Mouse (Mus musculus) midbrain, embryonic 16.5 days (tissue): ENCODE data around the gene Actl10. TPM values are rescaled to one million over a fixed set of nuclear protein-coding genes. Genes with fewer than 3 reads are reported as not detected.
A peak's percentile ranks its signal among the peaks of the same experiment; 100 is the strongest.

ENCODE experiments used
- ATAC-seq: fragments of 200-750 bp; cut with Nextera tagmentation; 2 replicates; pipeline ENCODE4 v1.8.0; 2017; ENCODE audit warnings: moderate TSS enrichment
- H3K27ac ChIP-seq: fragments of 300-500 bp; sonication (generic); 2 replicates; pipeline ENCODE4 v1.5.1; 2014; ENCODE audit warnings: mild to moderate bottlenecking, low read length, mixed read lengths
- H3K27me3 ChIP-seq: fragments of 300-500 bp; sonication (generic); 2 replicates; pipeline ENCODE4 v1.6.1; 2014; ENCODE audit warnings: low read depth, low read length, mixed read lengths; ENCODE audit not compliant: control insufficient read depth, insufficient read depth
- H3K36me3 ChIP-seq: fragments of 300-500 bp; sonication (generic); 2 replicates; pipeline ENCODE4 v1.6.1; 2014; ENCODE audit warnings: mild to moderate bottlenecking, low read length, moderate library complexity, mixed read lengths; ENCODE audit not compliant: control insufficient read depth, insufficient read depth
- H3K4me1 ChIP-seq: fragments of 300-500 bp; sonication (generic); 2 replicates; pipeline ENCODE4 v1.6.1; 2014; ENCODE audit warnings: mild to moderate bottlenecking, low read length, mixed read lengths; ENCODE audit not compliant: control insufficient read depth, insufficient read depth
- H3K4me2 ChIP-seq: fragments of 300-500 bp; sonication (generic); 2 replicates; pipeline ENCODE4 v1.6.1; 2014; ENCODE audit warnings: mild to moderate bottlenecking, low read length, mixed read lengths
- H3K4me3 ChIP-seq: fragments of 300-500 bp; sonication (generic); 2 replicates; pipeline ENCODE4 v1.5.1; 2014; ENCODE audit warnings: low read depth, mild to moderate bottlenecking, low read length, moderate library complexity, mixed read lengths
- H3K9ac ChIP-seq: fragments of 300-500 bp; sonication (generic); 2 replicates; pipeline ENCODE4 v1.6.1; 2014; ENCODE audit warnings: low read depth, low read length, mixed read lengths
- H3K9me3 ChIP-seq: fragments of 300-500 bp; sonication (generic); replicated peaks from 2 replicates; pipeline ENCODE4 v1.6.1; 2014; ENCODE audit warnings: mild to moderate bottlenecking, low read length, mixed read lengths; ENCODE audit not compliant: control insufficient read depth, poor library complexity, severe bottlenecking
- WGBS: fragments of 180-500 bp; shearing (Covaris S2); extraction: QIAGEN DNeasy Blood & Tissue Kit; methylation state at CpG from one replicate; pipeline ENCODE4 v1.1.7; 2014; 5-methylcytosine and 5-hydroxymethylcytosine counted together
- polyA plus RNA-seq: library from polyadenylated mRNA; unstranded; fragments of >200 nt; fragmentation: Nextera tagmentation; extraction: Ambion mirVana; gene quantifications from 2 replicates; pipeline ENCODE4 v1.2.1, GENCODE M21; 2015

The Actl10 gene
- polyA plus RNA-seq, 1 experiment from 2014 or later: 0.44 TPM

GRCm38 (mm10) chr2:154546711-154547110, 4.9 kb upstream of the Actl10 start, which contains the start of gene 1700003F12Rik:
TSS of gene 1700003F12Rik (plus strand) at chr2:154547085.
- WGBS: 94% methylated on average over 10 of the region's 10 CpGs

GRCm38 (mm10) chr2:154548688-154549087, 2.9 kb upstream of the Actl10 start:
- Histone ChIP-seq H3K4me2 (no peak overlapping the region), H3K36me3 (no peaks in the 10 kb centered on the region), H3K27ac (no peak overlapping the region), H3K9me3 (no peaks in the 10 kb centered on the region), H3K9ac (no peak overlapping the region), H3K4me1 (peaks cover 10% of the 10 kb centered on the region), H3K27me3 (no peaks in the 10 kb centered on the region; the same call in none of the 2 replicates), H3K4me3 (no peak overlapping the region; the same call in 1 of the 2 replicates)
- ATAC-seq: no peak
- WGBS: 49% methylated on average over 3 of the region's 3 CpGs

More at GRCm38 (mm10) chr2:154546711-154547110, 4.9 kb upstream of the Actl10 start, which contains the start of gene 1700003F12Rik:
- no peaks in the 10 kb centered on the region for H3K9me3 ChIP-seq
- no peak within 1 kb of the TSS for H3K4me3 ChIP-seq
- no peaks in the 10 kb centered on the region; the same call in none of the 2 replicates for H3K27me3 ChIP-seq
- H3K4me1 ChIP-seq: peaks cover 8% of the 10 kb centered on the region
- no peak for ATAC-seq
- H3K36me3 ChIP-seq: no peaks in the 10 kb centered on the region
- H3K9ac ChIP-seq: no peak within 1 kb of the TSS
- H3K27ac ChIP-seq: no peak within 1 kb of the TSS
- no peak within 1 kb of the TSS for H3K4me2 ChIP-seq

DNA sequence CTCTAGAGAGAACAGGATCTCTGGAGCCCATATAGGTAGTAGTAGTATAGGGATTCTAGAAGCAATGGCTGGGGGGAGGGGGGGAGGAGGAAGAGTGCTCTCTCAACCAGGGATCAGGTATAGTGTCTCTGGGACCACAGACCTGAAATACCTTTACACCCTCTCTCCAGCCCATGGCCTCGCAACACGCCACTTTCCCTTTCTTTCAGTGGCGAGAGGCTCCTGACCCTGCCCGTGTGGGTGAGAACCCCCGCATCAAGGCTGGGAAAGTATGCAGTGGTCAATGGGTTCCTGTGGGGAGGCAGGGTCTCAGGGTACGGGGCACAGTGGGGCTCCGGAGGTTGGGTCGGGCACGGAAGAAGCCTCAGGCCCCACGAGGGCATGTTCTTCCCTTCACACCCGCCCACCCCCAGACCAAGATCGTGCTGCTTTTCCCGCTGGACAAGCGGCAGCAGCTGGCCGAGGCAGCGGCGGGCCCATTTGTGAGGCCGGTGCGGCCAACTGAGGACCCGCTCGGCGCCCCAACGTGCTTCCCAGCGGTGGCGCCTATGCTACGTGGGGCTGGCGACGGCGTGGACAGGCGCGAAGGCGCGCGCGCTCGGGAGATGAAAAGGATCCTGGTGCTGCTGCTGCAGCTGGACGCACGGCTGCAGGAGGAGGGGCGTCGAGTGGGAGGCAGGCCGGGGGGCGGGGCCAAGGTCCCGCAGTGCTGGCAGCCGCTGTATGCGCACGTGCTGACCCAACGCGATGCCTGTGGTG, 2.3 kb upstream of the Actl10 start:
- peaks cover 10% of the 10 kb centered on the region for H3K4me1 ChIP-seq
- no peaks in the 10 kb centered on the region for H3K9me3 ChIP-seq
- peak; percentile 82 for ATAC-seq
- H3K4me2 ChIP-seq: peak overlapping the region; percentile 93
- H3K4me3 ChIP-seq: peak overlapping the region; percentile 47
- no peaks in the 10 kb centered on the region; the same call in none of the 2 replicates for H3K27me3 ChIP-seq
- no peaks in the 10 kb centered on the region for H3K36me3 ChIP-seq
- 2% methylated on average over 48 of the region's 48 CpGs for WGBS
- H3K27ac ChIP-seq: no peak overlapping the region
- H3K9ac ChIP-seq: peak overlapping the region; percentile 76

DNA sequence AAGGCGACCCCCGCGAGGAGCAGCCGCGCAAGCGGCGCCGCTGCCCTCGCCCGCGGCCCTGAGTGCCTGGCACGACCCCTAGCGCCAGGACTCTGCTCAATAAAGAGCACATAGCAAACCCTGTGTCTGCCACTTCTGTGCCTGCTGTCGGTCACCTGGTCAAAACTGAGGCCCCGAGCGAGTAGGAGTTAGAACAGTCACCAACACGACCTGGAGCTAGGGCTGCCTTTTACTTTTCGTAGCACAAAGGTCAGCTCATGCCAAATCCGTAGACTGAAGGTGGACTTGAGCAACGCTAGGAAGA, 1.7 kb upstream of the Actl10 start:
- H3K9me3 ChIP-seq: no peaks in the 10 kb centered on the region
- peak overlapping the region; percentile 76 for H3K9ac ChIP-seq
- no peaks in the 10 kb centered on the region; the same call in none of the 2 replicates for H3K27me3 ChIP-seq
- H3K27ac ChIP-seq: no peak overlapping the region
- peak overlapping the region; percentile 47 for H3K4me3 ChIP-seq
- H3K4me2 ChIP-seq: peak overlapping the region; percentile 93
- no peaks in the 10 kb centered on the region for H3K36me3 ChIP-seq
- ATAC-seq: no peak
- WGBS: 10% methylated on average over 20 of the region's 20 CpGs
- H3K4me1 ChIP-seq: peaks cover 10% of the 10 kb centered on the region

DNA sequence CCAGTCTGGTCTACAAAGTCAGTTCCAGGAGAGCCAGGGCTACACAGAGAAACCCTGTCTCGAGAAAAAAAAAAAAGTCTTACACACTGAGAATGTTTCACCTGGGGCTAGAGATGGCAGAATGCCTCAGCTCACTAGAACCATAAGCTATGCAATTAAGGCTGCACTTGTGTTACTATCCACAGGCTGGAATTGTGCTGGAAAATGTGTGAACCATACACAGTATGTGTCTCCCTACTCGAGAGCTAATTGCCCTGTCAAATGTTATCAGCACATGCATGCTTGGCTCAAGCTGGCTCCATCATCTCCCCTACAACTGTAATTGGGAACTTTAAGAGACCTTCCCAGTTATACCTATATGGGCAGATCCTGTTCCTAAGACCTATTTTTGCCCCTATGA, 639 bp upstream of the Actl10 start:
- no peak for ATAC-seq
- no peaks in the 10 kb centered on the region; the same call in none of the 2 replicates for H3K27me3 ChIP-seq
- H3K4me3 ChIP-seq: no peak overlapping the region
- H3K27ac ChIP-seq: no peak overlapping the region
- H3K36me3 ChIP-seq: no peaks in the 10 kb centered on the region
- no peaks in the 10 kb centered on the region for H3K9me3 ChIP-seq
- WGBS: 88% methylated on average over 2 of the region's 2 CpGs
- H3K4me1 ChIP-seq: peaks cover 10% of the 10 kb centered on the region
- H3K9ac ChIP-seq: no peak overlapping the region
- no peak overlapping the region for H3K4me2 ChIP-seq

DNA sequence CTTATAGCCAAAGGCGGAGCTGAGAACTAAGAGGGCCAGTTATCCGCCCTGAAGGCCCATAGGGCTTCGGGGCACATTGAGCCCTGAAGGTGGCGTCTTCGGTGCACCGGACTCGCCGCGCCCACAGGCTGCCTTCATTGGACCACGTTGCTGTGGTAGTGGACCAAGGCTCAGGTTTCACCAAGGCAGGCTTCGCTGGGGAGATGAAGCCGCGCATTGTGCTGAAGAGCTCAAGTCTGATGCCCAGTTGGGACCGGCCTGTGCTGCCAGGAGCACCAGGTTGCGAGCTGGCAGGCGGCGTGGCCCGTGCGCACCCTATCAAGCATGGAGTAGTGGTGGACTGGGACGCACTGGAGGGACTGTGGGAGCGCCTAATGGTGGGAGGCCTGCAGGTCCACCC, 351 bp downstream of the Actl10 start:
- Histone ChIP-seq H3K4me2 (peak overlapping the region; percentile 29; the same call in 1 of the 2 replicates), H3K27me3 (no peaks in the 10 kb centered on the region; the same call in none of the 2 replicates), H3K9ac (no peak overlapping the region), H3K4me3 (no peak overlapping the region), H3K4me1 (peaks cover 11% of the 10 kb centered on the region), H3K9me3 (no peaks in the 10 kb centered on the region), H3K36me3 (no peaks in the 10 kb centered on the region), H3K27ac (no peak overlapping the region)
- 38% methylated on average over 21 of the region's 21 CpGs for WGBS
- peak; percentile 2; the same call in 1 of the 2 replicates for ATAC-seq

GRCm38 (mm10) chr2:154552424-154552907, 890 bp downstream of the Actl10 start:
- Histone ChIP-seq H3K4me2 (peak overlapping the region; percentile 29), H3K4me1 (peaks cover 16% of the 10 kb centered on the region), H3K9me3 (no peaks in the 10 kb centered on the region), H3K27me3 (no peaks in the 10 kb centered on the region; the same call in none of the 2 replicates), H3K9ac (no peak overlapping the region), H3K27ac (no peak overlapping the region), H3K4me3 (no peak overlapping the region), H3K36me3 (no peaks in the 10 kb centered on the region)
- ATAC-seq: peak; percentile 50
- 22% methylated on average over 27 of the region's 27 CpGs for WGBS

GRCm38 (mm10) chr2:154555235-154555634, 3.7 kb downstream of the Actl10 start:
- Histone ChIP-seq H3K4me1 (peaks cover 27% of the 10 kb centered on the region), H3K9me3 (no peaks in the 10 kb centered on the region), H3K27ac (no peak overlapping the region), H3K4me3 (no peak overlapping the region), H3K4me2 (no peak overlapping the region), H3K9ac (no peak overlapping the region), H3K27me3 (no peaks in the 10 kb centered on the region; the same call in none of the 2 replicates), H3K36me3 (no peaks in the 10 kb centered on the region)
- ATAC-seq: no peak
- 82% methylated on average over 6 of the region's 6 CpGs for WGBS

GRCm38 (mm10) chr2:154557184-154557832, 5.7 kb downstream of the Actl10 start:
- no peak for ATAC-seq
- 51% methylated on average over 5 of the region's 5 CpGs for WGBS
- Histone ChIP-seq H3K36me3 (no peaks in the 10 kb centered on the region), H3K9ac (0 out of 2 replicates have a peak overlapping the region, but pooled peaks have one; percentile 20), H3K4me2 (peak overlapping the region; percentile 84), H3K27me3 (no peaks in the 10 kb centered on the region), H3K27ac (no peak overlapping the region), H3K4me3 (no peak overlapping the region), H3K9me3 (no peaks in the 10 kb centered on the region), H3K4me1 (peaks cover 25% of the 10 kb centered on the region)
